Mouse (Mus musculus) liver, postnatal 0 days (tissue): ENCODE data around the gene Riok1. TPM values are rescaled to one million over a fixed set of nuclear protein-coding genes. Genes with fewer than 3 reads are reported as not detected.

Experiments
- ATAC-seq: fragments of 200-750 bp; cut with Nextera tagmentation; 2 replicates; pipeline ENCODE4 v1.8.0; 2017; ENCODE audit warnings: mild to moderate bottlenecking, moderate library complexity
- DNase-seq: peaks from one replicate; pipeline ENCODE4 v3.0.0-alpha.2; 2016
- H3K27ac ChIP-seq: fragments of 300-500 bp; sonication (generic); 2 replicates; pipeline ENCODE4 v1.5.1; 2014; ENCODE audit warnings: antibody characterized with exemption, moderate library complexity, mild to moderate bottlenecking, low read depth
- H3K27me3 ChIP-seq: fragments of 300-500 bp; sonication (generic); 2 replicates; pipeline ENCODE4 v1.6.1; 2014; ENCODE audit warnings: low read length, control low read depth, mixed read lengths; ENCODE audit not compliant: insufficient read depth
- H3K36me3 ChIP-seq: fragments of 300-500 bp; sonication (generic); replicated peaks from 2 replicates; pipeline ENCODE4 v1.6.1; 2014; ENCODE audit warnings: mild to moderate bottlenecking, control low read depth, low read length, moderate library complexity, mixed read lengths; ENCODE audit not compliant: insufficient read depth
- H3K4me1 ChIP-seq: fragments of 300-500 bp; sonication (generic); 2 replicates; pipeline ENCODE4 v1.6.1; 2014; ENCODE audit warnings: antibody characterized with exemption, mild to moderate bottlenecking, control low read depth; ENCODE audit not compliant: insufficient read depth
- H3K4me2 ChIP-seq: fragments of 300-500 bp; sonication (generic); 2 replicates; pipeline ENCODE4 v1.6.1; 2014; ENCODE audit warnings: low read depth, mild to moderate bottlenecking, low read length, moderate library complexity, mixed read lengths
- H3K4me3 ChIP-seq: fragments of 300-500 bp; sonication (generic); 2 replicates; pipeline ENCODE4 v1.5.1; 2014; ENCODE audit warnings: low read depth, low read length
- H3K9ac ChIP-seq: fragments of 300-500 bp; sonication (generic); replicated peaks from 2 replicates; pipeline ENCODE4 v1.6.1; 2014; ENCODE audit warnings: mild to moderate bottlenecking, moderate library complexity
- H3K9me3 ChIP-seq: fragments of 300-500 bp; sonication (generic); 2 replicates; pipeline ENCODE4 v1.6.1; 2016; ENCODE audit warnings: mild to moderate bottlenecking, control low read depth, low read length, mixed read lengths
- CTCF ChIP-seq: sonication (generic); IDR thresholded peaks from 2 replicates; pipeline ENCODE4 v1.5.1; 2016; ENCODE audit warnings: antibody characterized with exemption, low read depth
- EP300 ChIP-seq: IDR thresholded peaks from 2 replicates; pipeline ENCODE4 v1.6.1; 2016; ENCODE audit warnings: antibody characterized with exemption, low read depth, mild to moderate bottlenecking
- WGBS: fragments of 180-500 bp; shearing (Covaris S2); extraction: QIAGEN DNeasy Blood & Tissue Kit; methylation state at CpG from one replicate; pipeline ENCODE4 v1.1.7; 2014; ENCODE audit not compliant: insufficient replicate concordance; 5-methylcytosine and 5-hydroxymethylcytosine counted together
- microRNA-seq: library from miRNA; unstranded; fragments of <30 nt; microRNA quantifications from one replicate; pipeline ENCODE4, GENCODE M21; 2016
- polyA plus RNA-seq: library from polyadenylated mRNA; unstranded; fragments of >200 nt; fragmentation: Nextera tagmentation; extraction: Ambion mirVana; gene quantifications from 2 replicates; pipeline ENCODE4 v1.2.1, GENCODE M21; 2015

The Riok1 gene
- polyA plus RNA-seq, 1 experiment from 2014 or later = 14.6 TPM

- Histone ChIP-seq H3K27me3 (no peaks in the 10 kb centered on the region), H3K9ac (no peak overlapping the region), H3K4me2 (no peak overlapping the region), H3K36me3 (no peaks in the 10 kb centered on the region), H3K4me3 (no peak overlapping the region), H3K27ac (no peak overlapping the region), H3K4me1 (no peaks in the 10 kb centered on the region), H3K9me3 (no peaks in the 10 kb centered on the region)
- WGBS = 81% methylated on average over 9 of the region's 9 CpGs
- ATAC-seq (no peak), DNase-seq (no peak)
- TF ChIP-seq CTCF = no peak
- TF ChIP-seq EP300 = no peak
Observed at GRCm38 (mm10) chr13:38109081-38109480, 72.3 kb downstream of the Riok1 start.

Small RNA genes within 50 kb of the gene (microRNA-seq; reads per million reads assigned to microRNA genes)
- not detected for gene Gm27387

Other genes starting within 250 kb of the Riok1 start
- gene Ssr1, start 42.8 kb upstream of the Riok1 start, polyA plus RNA-seq = 48.9 and 55.1 TPM in 2 replicates
- 0.69 and 0.76 TPM in 2 replicates for gene Cage1, start 74 bp downstream of the Riok1 start, polyA plus RNA-seq
- 1.9 TPM in 2 replicates for gene Dsp, start 114.3 kb downstream of the Riok1 start, polyA plus RNA-seq
- 12.1 TPM in 2 replicates for gene Snrnp48, start 167.9 kb downstream of the Riok1 start, polyA plus RNA-seq